Mouse (Mus musculus) testis, postnatal 14 days (tissue): ENCODE measurements around the gene B9d1.

Experiments used
- DNase-seq: peaks from one replicate; pipeline ENCODE4 v3.0.0; 2021; ENCODE audit warnings: low spot score

The B9d1 gene

DNA sequence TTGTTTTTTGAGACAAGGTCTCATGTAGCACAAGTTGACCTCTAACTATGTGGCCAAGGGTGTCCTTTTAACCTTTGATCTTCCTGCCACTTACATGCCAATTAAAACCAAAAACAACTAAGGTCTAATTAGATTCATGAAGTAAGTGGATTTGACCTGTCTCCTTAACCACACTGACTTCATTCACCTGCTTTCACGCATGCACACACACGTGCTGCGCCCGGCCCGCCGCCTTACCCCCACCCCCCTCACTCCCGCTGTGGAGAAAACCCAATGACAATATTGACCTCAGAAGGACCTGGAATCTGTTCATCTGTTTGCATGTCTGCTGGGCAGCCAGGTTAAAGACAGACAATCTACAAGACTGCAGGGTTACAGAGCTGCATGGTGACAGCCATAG, 35.7 kb downstream of the B9d1 start:
- DNase-seq: no peak

DNA sequence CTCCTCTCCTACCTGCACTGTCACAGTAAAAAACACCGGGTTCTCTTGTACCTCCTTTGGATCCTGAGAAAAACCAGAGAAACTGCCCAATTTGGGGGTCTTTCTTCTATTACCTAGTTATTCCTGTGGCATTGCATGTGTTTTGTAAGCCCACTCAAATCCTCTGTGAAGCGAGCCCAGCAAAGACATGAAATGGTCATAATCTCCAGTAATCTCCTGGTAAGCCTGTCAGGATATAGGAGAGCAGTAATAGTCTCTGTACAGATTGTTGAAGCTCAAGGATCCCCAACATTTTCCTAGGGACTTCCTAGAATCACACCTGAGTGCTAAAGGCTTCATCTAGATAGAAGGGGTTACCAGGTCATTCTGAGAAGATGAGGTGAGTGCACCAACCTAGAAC, 36.2 kb downstream of the B9d1 start:
- DNase-seq: no peak

DNA sequence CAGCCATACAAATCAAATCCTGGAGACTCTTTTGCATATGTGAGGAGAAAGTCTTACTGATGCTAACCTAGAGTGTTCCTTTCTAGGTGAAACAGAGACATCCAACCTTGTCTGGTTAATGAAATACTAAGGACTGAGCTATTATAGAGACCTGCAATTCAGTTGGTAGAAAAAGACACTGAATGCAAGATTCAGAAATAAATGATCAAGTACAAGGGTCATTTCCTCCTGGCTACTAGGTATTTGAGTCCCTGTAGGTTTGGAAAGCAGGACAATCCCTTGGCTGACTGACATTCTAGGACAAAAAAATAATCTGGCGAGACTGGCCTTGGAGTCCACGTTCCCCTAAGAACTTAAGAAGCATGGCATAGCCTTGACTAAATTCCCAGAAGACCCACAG, 40.6 kb downstream of the B9d1 start:
- no peak for DNase-seq

DNA sequence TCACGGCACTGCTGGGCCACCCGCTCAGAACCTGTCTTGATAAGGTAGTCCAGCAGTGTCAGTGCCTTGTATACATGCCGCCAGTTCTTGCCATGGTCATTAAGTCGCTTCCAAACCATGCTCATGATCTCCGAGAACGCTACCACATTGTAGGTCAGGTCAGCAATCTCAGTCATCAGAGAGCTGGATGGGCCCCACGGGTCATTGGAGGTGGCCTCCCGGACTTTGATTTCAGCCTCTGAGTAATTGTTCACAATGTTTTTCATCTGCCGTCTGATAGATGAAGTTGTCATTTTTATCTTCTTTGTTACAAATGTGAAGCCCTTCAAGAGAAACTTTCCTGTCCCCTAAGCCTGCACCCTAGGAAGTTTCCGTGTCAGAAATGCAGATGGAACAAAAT, 41.5 kb downstream of the B9d1 start:
- DNase-seq: no peak

DNA sequence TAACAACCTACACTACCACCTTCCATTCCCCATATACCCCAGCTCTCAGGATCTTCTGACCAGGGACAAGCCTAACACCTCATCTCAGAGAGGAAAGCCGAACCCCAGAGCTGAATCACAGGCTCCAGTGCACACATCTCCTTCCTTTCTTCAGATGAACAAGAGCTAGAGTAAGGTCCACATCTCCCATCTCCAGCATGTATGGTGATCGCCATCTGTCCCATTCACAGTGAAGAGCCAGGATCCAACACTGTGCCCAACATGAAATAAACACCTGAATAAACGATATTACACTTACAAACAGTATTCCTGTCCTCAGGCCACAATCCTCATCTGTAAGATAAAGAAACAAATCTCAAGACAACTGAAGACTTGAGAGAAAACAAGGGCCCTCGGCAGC, 42.8 kb downstream of the B9d1 start:
- no peak for DNase-seq

DNA sequence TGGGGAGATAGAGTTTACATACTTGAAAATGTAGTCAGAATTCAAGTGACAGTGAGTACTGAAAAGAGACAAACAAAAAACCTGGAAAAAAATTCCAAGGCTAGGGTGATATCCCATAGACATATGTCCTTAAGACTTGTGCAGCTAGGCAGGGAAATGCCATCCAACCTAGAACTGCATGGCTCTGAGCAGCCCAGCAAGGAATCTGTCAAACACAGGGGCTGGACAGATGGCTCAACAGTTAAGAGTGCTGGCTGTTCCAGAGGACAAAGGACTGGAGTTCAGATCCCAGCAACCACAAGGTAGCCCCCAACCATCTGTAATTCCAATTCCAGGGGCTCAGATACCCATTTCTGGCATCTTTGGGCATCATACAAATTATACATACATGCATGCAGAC, 45.7 kb downstream of the B9d1 start:
- DNase-seq: no peak

DNA sequence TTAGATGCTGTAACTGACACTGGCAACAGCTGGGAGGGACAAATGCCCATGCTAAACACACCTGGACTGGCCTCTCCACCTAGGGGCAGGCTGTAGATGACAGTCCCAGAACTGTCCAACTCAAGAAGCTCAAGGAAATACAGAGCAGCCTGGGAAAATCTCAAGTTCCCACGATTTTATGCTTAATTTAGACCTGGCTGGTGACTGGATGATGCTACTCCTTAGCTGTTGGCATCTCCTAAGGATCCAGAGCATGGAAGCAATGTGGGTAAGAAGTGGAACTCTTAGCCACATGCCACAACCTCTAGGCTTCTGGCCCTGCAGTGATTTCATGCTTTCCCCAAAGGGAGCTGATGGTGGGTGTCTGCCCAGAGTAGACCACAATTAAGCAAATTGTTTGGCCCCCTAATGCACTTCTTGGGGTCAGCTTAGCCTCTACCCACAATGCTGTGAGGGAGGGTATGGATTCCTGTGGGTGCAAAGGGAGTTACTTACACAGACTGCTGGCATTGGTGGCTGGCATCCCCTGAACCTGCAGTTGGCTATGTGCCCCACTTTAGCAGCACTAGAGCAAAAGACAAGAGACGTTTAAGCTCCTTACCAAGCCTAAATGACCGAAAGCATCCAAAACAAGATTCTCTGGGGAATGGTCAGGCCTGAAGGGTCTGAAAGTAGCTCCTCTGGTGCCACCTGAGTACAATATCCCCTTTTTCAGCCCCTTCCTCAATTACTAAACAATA, 48.2 kb downstream of the B9d1 start:
- DNase-seq: no peak

DNA sequence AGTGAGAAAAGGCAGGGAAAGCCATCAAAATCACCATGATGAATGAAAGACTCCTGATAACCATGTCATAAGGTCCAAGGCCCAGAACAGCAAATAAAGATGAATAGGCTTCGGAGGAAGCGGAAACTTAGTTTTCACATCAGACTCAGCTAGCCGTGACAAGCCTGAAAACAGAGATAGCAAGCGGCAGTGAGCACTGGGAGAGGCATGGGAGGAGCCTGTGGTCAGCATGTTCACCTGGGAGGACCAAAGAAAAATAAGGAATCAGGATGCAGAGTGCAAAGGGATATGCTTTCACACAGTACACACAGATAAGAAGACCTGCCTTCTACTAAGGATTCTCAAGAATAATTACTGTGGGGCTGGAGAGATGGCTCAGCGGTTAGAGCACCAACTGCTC, 54.6 kb downstream of the B9d1 start:
- DNase-seq: no peak

DNA sequence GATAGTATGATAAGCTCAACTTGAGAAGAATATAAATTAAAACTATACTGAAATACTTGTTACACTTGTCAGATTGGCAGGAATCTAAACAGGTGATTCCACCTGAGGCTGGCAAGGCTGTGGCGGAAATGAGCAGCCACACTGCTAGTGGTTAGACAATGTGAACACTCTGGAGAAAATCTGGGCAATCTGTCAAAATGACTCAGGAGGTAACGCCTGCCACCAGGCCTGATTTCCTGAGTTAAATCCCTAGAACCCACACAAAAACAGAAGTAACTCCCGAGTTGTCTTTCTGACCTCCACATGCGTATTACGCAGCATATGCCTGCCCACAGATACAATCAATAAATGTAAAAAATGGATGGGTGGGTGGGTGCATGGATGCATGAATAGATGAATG, 57.5 kb downstream of the B9d1 start:
- DNase-seq: no peak
